Mouse (Mus musculus): Measurements from ENCODE around the gene Cenpn. TPM values are rescaled to one million over a fixed set of nuclear protein-coding genes. Genes with fewer than 3 reads are reported as not detected.

Cenpn gene
- polyA plus RNA-seq, 1 experiment, result 9.2 TPM

- TF ChIP-seq REST (IDR thresholded peaks at IDR 0.05; ENCODE audit: insufficient read depth, insufficient read length) (no peak), POLR2AphosphoS2 (IDR thresholded peaks at IDR 0.05; ENCODE audit: insufficient read length, low read depth) (no peak), CEBPB (IDR thresholded peaks at IDR 0.05; ENCODE audit: insufficient read depth, poor library complexity, severe bottlenecking) (no peak), MYOD1 (IDR thresholded peaks at IDR 0.05; ENCODE audit: control insufficient read depth in 1 of 3, insufficient read length in 2 of 3, low read depth in 2 of 3) (no peak), TCF3 (IDR thresholded peaks at IDR 0.05; ENCODE audit: insufficient read length, low read depth) (no peak), E2F4 (IDR thresholded peaks at IDR 0.05; ENCODE audit: insufficient read depth) (no peak)
- no peaks in the 10 kb centered on the region for H3K36me3 ChIP-seq (ENCODE audit: control insufficient read depth, insufficient read depth)
- H3ac ChIP-seq (ENCODE audit: control insufficient read depth, insufficient read length), result no peak overlapping the region
- no peak overlapping the region for H3K4me3 ChIP-seq
- H3K79me2 ChIP-seq (ENCODE audit: control insufficient read depth, insufficient read depth), result no peaks in the 10 kb centered on the region
- no peaks in the 10 kb centered on the region for H3K27me3 ChIP-seq (ENCODE audit: control insufficient read depth, insufficient read depth, insufficient read length)
- H3K4me2 ChIP-seq (ENCODE audit: low read depth), result no peak overlapping the region
Observed at GRCm38 (mm10) chr8:116945169-116945910, 23.8 kb downstream of the Cenpn start.

GRCm38 (mm10) chr8:116946268-116946838 is 24.8 kb downstream of the Cenpn start:
- no peaks in the 10 kb centered on the region for H3K27me3 ChIP-seq (ENCODE audit: control insufficient read depth, insufficient read depth, insufficient read length)
- no peak overlapping the region for H3K4me3 ChIP-seq
- H3K79me2 ChIP-seq (ENCODE audit: control insufficient read depth, insufficient read depth), result no peaks in the 10 kb centered on the region
- TF ChIP-seq SRF (IDR thresholded peaks at IDR 0.05; ENCODE audit: control insufficient read depth, insufficient read length, low read depth), result no peak
- no peaks in the 10 kb centered on the region for H3K36me3 ChIP-seq (ENCODE audit: control insufficient read depth, insufficient read depth)
- H3ac ChIP-seq (ENCODE audit: control insufficient read depth, insufficient read length), result no peak overlapping the region
- H3K4me2 ChIP-seq (ENCODE audit: low read depth), result no peak overlapping the region

GRCm38 (mm10) chr8:116946851-116947250 is 25.3 kb downstream of the Cenpn start:
- Histone ChIP-seq H3ac (ENCODE audit: control insufficient read depth, insufficient read length) (no peak overlapping the region), H3K4me3 (no peak overlapping the region), H3K4me2 (ENCODE audit: low read depth) (no peak overlapping the region), H3K27me3 (ENCODE audit: control insufficient read depth, insufficient read depth, insufficient read length) (no peaks in the 10 kb centered on the region), H3K79me2 (ENCODE audit: control insufficient read depth, insufficient read depth) (no peaks in the 10 kb centered on the region), H3K36me3 (ENCODE audit: control insufficient read depth, insufficient read depth) (no peaks in the 10 kb centered on the region)
- TF ChIP-seq POLR2AphosphoS2 (IDR thresholded peaks at IDR 0.05; ENCODE audit: insufficient read length, low read depth), result no peak
- TF ChIP-seq MYOG (IDR thresholded peaks at IDR 0.05; ENCODE audit: control insufficient read depth in 1 of 3, insufficient read depth in 1 of 3, insufficient read length in 2 of 3, low read depth in 2 of 3), result no peak
- no peak for TF ChIP-seq POLR2A (IDR thresholded peaks at IDR 0.05; ENCODE audit: insufficient read length, low read depth)
- no peak for TF ChIP-seq SRF (IDR thresholded peaks at IDR 0.05; ENCODE audit: control insufficient read depth, insufficient read length, low read depth)
- no peak for TF ChIP-seq MAX (IDR thresholded peaks at IDR 0.05; ENCODE audit: low read depth)
- TF ChIP-seq MYOD1 (IDR thresholded peaks at IDR 0.05; ENCODE audit: control insufficient read depth in 1 of 3, insufficient read length in 2 of 3, low read depth in 2 of 3), result no peak

GRCm38 (mm10) chr8:116947589-116947988 is 26.1 kb downstream of the Cenpn start:
- H3K4me2 ChIP-seq (ENCODE audit: low read depth), result no peak overlapping the region
- TF ChIP-seq E2F4 (IDR thresholded peaks at IDR 0.05; ENCODE audit: insufficient read depth) (no peak), POLR2A (IDR thresholded peaks at IDR 0.05; ENCODE audit: insufficient read length, low read depth) (no peak), MYOD1 (IDR thresholded peaks at IDR 0.05; ENCODE audit: control insufficient read depth in 1 of 3, insufficient read length in 2 of 3, low read depth in 2 of 3) (no peak)
- no peaks in the 10 kb centered on the region for H3K27me3 ChIP-seq (ENCODE audit: control insufficient read depth, insufficient read depth, insufficient read length)
- H3K4me3 ChIP-seq, result no peak overlapping the region
- no peak overlapping the region for H3ac ChIP-seq (ENCODE audit: control insufficient read depth, insufficient read length)
- no peaks in the 10 kb centered on the region for H3K79me2 ChIP-seq (ENCODE audit: control insufficient read depth, insufficient read depth)
- H3K36me3 ChIP-seq (ENCODE audit: control insufficient read depth, insufficient read depth), result no peaks in the 10 kb centered on the region

GRCm38 (mm10) chr8:116951369-116951768 is 29.8 kb downstream of the Cenpn start:
- Histone ChIP-seq H3K79me2 (ENCODE audit: control insufficient read depth, insufficient read depth) (no peaks in the 10 kb centered on the region), H3K4me2 (ENCODE audit: low read depth) (no peak overlapping the region), H3K4me3 (no peak overlapping the region), H3K36me3 (ENCODE audit: control insufficient read depth, insufficient read depth) (no peaks in the 10 kb centered on the region), H3ac (ENCODE audit: control insufficient read depth, insufficient read length) (no peak overlapping the region), H3K27me3 (ENCODE audit: control insufficient read depth, insufficient read depth, insufficient read length) (no peaks in the 10 kb centered on the region)
- TF ChIP-seq SRF (IDR thresholded peaks at IDR 0.05; ENCODE audit: control insufficient read depth, insufficient read length, low read depth) (no peak), MYOD1 (IDR thresholded peaks at IDR 0.05; ENCODE audit: control insufficient read depth in 1 of 3, insufficient read length in 2 of 3, low read depth in 2 of 3) (no peak), REST (IDR thresholded peaks at IDR 0.05; ENCODE audit: insufficient read depth, insufficient read length) (no peak), USF1 (IDR thresholded peaks at IDR 0.05; ENCODE audit: low read depth) (no peak), TCF12 (IDR thresholded peaks at IDR 0.05; ENCODE audit: insufficient read depth, poor library complexity, severe bottlenecking) (no peak), POLR2A (IDR thresholded peaks at IDR 0.05; ENCODE audit: insufficient read length, low read depth) (no peak), POLR2AphosphoS2 (IDR thresholded peaks at IDR 0.05; ENCODE audit: insufficient read length, low read depth) (no peak), TCF3 (IDR thresholded peaks at IDR 0.05; ENCODE audit: insufficient read length, low read depth) (no peak), CEBPB (IDR thresholded peaks at IDR 0.05; ENCODE audit: insufficient read depth, poor library complexity, severe bottlenecking) (no peak), MYOG (IDR thresholded peaks at IDR 0.05; ENCODE audit: control insufficient read depth in 1 of 3, insufficient read depth in 1 of 3, insufficient read length in 2 of 3, low read depth in 2 of 3) (no peak), MAX (IDR thresholded peaks at IDR 0.05; ENCODE audit: low read depth) (no peak), E2F4 (IDR thresholded peaks at IDR 0.05; ENCODE audit: insufficient read depth) (no peak)

Measured in myocyte (in vitro differentiated cells).